Mouse (Mus musculus) urinary bladder, adult 2 months (tissue): ENCODE data around the gene Gphn. TPM values are rescaled to one million over a fixed set of nuclear protein-coding genes. Genes with fewer than 3 reads are reported as not detected.
"Not testable (repeated sequence)": the region's sequence is repeated elsewhere in the genome, so short reads cannot be mapped to it uniquely, and the experiment has no call there.

Experiments
- DNase-seq: peaks from one replicate; pipeline ENCODE4 v3.0.0; 2022; ENCODE audit warnings: low spot score
- polyA plus RNA-seq: library from polyadenylated mRNA; depleted of rRNA; stranded (reverse); fragments of >200 nt; gene quantifications from 2 replicates; pipeline ENCODE4 v1.2.3, GENCODE M21; 2012

Gene Gphn
- polyA plus RNA-seq, 1 experiment, result 21.7 TPM

DNA sequence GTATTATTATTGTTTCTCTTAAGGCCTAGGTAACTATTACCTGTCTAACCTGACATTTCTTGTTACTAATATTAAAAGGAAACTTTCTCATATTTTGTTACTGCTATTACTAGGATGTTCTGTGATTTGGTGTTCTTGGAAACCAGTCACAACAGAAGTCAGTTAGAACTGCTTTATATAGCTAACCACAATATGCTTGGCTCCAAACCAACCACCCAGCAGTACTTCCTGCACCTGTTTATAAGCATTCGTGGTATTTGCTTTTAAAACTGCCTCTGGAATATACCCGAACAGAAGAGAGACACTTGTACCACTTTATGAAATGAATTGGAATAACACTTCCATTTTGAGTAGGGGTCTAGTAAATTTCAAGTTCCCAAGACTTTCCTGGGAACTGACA lies 130.3 kb downstream of the Gphn start:
- DNase-seq, result no peak

GRCm38 (mm10) chr12:78389267-78389666 lies 163.1 kb downstream of the Gphn start:
- DNase-seq, result no peak

DNA sequence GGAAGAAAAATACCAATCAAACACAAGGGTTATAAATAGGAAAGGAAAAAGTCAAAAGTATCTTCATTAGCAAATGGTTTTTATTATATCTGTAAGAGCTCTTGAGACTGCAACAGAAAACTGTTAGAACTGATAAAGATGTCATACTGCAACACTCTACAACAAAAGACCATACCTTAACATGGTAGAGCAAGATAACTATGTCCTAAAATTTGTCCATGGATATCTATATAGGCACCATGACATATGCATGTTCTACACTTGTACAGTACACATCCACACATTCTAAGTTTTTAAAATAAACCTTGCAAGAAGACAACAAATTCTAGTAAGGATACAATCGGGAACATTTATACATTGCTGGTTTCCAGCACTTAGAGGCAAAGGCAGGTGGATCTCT lies 169.1 kb downstream of the Gphn start:
- DNase-seq, result no peak

DNA sequence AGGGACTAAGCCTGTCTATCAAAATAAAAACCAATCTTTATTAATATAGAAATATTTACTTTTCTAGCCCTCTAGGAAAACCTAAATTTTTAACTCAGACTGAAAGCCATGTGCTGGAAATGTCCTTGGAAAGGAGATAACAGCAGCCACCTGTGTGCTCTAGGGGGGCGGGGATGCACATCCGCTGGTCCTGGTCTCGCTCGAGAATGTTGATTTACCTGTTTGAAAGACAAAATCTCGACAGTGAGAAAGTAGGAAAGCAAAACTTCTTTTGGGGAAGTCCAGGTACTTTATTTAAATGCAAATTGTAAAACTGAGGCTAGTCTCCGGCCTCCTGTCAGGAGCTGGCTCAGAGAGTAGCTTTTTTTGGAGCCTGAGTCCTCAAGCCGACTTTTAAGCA lies 181.3 kb downstream of the Gphn start:
- DNase-seq, result not testable (repeated sequence)

- DNase-seq, result no peak
Observed at GRCm38 (mm10) chr12:78522176-78522575, 296.0 kb downstream of the Gphn start.

DNA sequence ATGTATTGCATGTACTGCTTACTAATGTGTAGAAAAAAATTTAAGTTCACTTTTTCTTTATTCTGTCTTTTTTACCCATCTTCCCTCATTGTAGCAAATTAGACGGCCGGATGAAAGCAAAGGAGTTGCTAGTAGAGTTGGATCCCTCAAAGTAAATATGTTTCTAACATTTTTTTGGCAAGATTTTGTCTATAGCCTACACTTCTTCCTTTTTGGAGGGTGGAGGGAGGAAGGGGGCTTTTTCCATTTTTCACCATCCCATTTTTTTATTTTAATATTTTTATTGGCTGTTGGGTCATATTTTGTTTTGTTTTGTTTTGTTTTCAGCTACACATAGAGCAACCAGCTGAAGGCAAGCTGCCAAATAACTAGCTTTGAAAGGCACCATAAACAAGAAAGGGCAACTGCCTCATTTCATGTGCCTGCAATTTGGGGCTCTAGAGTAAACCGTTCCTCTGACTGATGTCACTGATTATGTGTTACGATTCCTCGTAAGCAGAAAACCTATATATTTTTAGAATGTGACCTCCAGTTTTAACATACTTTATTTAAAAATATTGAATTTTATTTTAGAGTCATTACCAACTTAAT lies 296.7 kb downstream of the Gphn start:
- DNase-seq, result no peak

GRCm38 (mm10) chr12:78537590-78537989 lies 311.4 kb downstream of the Gphn start:
- DNase-seq, result not testable (repeated sequence)

DNA sequence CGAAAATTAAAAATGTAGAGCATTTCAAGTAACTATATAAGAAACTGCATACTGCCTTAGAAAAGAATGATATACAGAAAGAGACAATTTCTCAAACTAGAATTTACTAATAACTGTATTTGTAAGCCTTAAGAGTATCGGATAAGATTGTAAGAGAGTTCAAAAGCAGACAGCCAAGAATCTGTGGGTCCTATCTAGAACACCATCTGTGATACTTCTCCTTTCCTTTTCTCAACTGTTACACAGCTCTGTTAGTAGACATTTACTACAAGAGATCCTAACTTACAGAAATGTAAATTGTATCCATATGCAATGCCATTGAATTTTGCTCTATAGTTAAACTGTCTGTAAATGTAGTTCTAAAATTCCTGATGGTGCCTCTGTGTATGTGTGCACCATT lies 324.7 kb downstream of the Gphn start:
- DNase-seq, result no peak

GRCm38 (mm10) chr12:78631816-78632215 lies 405.6 kb downstream of the Gphn start:
- no peak for DNase-seq

DNA sequence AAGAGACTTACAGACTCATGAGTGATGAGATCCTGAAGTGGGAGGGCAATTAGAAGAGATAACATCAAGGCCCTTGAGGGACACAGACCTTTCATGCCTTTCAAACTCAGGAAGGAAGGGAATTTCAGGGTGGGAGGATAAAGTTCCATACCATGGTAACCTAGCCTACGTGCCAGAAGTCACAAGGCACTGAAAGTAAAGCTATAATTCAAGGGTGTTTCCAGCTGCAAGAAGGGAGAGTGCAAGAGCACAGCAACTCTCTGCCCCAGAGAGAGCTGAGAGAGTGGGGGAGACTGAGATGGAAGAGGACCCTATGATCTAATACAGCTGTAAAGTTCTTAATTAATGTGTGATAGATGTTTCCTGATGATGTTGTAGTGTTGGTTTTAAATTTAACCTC lies 413.3 kb downstream of the Gphn start:
- no peak for DNase-seq

GRCm38 (mm10) chr12:78640086-78640485 lies 413.9 kb downstream of the Gphn start:
- no peak for DNase-seq

DNA sequence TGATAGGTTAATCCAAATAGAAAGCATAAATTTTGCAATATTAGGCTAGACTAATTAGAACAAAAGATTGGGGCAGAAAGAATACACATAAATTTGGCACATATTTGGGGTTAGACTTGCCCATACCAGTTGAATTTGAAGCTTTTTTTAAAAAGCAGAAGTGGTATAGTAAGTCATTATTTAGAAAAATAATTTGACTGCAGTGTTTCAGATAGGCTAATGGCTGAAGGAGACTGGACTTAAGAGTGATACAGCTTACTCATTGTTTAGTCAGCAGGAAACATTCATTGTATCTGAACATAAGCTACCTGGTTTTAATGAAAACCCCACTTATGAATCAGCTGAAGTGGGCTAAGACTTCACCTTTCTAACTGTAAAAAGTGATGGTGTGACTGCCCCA lies 415.0 kb downstream of the Gphn start:
- no peak for DNase-seq

DNA sequence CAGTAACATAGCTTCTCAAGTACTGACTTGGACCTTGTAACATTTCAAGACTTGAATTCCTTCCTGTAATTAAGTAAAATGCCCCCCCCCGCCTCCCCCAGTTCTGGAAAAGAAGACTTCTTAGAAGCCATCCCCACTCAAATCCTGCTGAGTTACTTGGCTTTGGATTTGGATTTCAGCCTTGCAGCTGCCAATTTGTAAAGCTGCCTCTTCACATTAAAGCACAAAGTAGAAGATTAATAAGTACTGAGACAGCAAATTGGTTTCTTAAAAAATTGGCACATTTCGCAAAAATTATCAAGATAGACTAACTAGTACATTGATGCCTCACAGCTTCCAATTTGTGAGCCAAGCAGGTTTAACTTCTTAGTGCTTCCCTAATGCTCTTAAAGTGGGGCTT lies 417.5 kb downstream of the Gphn start:
- no peak for DNase-seq

- no peak for DNase-seq
Observed at GRCm38 (mm10) chr12:78645282-78645681, 419.1 kb downstream of the Gphn start.

DNA sequence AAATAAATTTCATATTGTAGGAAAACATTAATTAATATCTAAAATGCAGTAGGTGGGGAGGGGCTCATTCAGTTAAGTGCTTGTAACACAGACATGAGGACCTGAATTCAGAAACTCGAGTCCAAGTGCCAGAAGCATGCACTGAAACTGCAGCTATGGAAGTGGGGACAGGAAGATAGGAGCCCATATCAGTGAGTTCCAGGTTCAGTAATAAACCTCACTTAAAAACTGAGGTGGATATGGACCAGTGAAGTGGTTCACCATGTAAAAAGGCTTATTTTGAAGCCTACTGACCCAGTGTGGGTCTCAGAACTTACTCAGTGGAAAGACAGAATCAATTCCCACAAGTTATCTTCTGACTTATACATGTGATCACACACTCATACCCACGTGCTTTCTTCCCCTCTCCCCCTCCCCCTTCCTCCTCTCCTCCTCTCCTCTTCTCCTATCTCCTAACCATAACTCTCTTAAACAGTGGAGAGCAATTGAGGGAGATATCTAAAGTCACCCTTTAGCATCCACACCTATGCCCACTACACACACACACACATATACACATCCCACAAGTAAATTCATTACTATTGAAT lies 433.6 kb downstream of the Gphn start:
- DNase-seq, result no peak

DNA sequence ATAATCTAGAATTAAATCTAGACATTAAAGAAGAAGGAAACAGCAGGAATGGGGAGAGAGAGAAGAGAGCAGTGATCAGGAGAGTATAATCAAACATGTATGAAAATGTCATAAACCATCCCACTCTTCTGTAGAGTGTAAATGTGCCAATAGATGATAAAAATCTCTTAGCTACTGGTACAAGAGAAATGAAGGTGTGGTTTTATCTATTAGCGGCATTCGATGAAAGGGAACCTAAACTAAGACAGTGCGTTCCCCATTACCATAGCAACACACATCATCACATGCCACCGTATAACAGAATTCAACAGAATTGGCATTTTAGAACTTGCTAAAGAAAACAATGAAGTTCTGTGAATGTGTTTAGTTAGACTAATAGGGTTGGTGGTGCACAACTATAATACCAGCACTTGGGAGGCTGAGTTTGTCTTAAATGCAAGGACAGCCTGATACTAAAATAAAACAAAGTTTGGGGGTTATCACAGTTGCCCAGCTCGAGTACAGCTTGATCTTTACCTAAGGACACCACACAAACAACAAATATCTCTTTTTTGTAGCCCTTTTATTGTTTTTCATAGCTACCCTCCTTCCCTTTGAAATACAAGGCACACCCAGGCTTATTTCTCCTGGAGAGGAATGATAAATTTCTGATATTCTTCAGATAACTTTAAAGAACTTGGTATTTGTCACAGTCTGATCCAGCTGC lies 452.1 kb downstream of the Gphn start:
- no peak for DNase-seq

GRCm38 (mm10) chr12:78678807-78679189 lies 452.6 kb downstream of the Gphn start:
- no peak for DNase-seq

DNA sequence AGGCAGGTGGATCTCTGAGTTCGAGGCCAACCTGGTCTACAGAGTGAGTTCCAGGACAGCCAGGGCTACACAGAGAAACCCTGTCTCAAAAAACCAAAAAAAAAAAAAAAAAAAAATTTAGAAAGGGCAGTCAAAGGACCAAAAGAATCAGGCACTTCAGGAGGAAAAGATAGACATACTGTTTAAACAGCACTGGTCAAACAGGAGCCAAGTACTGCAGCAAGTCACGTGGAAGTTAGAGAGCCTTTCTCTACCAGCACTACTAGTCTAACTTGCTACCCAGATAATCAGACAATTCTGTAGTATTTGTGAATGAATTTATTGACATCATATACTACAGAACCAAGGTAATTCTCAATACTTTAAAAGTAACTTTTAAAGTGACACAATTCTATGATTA lies 454.9 kb downstream of the Gphn start:
- no peak for DNase-seq

DNA sequence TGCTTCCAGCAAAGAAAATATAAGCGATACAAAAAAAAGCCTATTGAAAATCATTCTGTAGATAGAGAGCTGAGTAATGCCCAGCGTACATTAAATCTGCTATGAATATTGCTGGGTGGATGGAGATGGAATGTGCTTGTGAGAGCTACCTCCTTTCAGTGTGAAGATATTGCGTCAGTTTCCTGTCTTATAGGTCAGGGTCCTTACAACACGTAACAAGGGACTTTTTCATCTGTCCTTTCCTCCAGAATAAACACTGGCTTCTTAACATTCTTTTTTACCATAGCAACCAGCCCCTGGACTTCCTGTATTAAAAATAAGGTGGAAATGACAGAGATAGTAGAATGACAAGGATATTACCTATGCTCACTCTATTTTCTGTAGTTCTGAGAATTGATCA lies 456.1 kb downstream of the Gphn start:
- DNase-seq, result no peak

- no peak for DNase-seq
Observed at GRCm38 (mm10) chr12:78685669-78686215, 459.6 kb downstream of the Gphn start.

DNA sequence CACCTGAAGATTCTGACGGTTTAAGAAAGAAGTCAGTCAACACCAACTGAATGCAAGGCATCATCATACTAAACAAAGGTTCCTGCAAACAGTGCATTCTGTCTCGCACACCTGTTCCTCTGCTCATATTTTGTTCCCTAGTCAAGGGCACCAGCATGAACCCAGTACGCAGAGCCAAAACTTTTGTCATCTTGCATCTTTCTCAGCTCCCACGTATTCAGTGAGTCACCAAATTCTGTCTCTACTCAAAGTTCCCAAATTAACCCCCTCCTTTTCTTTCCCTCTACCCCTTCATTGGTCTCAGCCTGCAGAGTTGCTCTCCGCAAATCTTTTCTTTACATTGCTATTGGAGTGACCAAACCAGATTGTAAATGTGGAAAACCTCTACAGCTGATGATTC lies 462.7 kb downstream of the Gphn start:
- no peak for DNase-seq

GRCm38 (mm10) chr12:78691325-78691724 lies 465.1 kb downstream of the Gphn start, which contains the start of gene Fam71d:
Fam71d (plus strand) TSS chr12:78691535.
- DNase-seq, result no peak

GRCm38 (mm10) chr12:78693281-78693680 lies 467.1 kb downstream of the Gphn start:
- DNase-seq, result no peak
